Mouse (Mus musculus) right cerebral cortex, adult 2 months (tissue): ENCODE data around the gene Phldb3.
"Not testable (repeated sequence)": the region's sequence is repeated elsewhere in the genome, so short reads cannot be mapped to it uniquely, and the experiment has no call there.

Source experiments
- DNase-seq, 2 experiments: peaks; one replicate each; pipeline ENCODE4 v3.0.0; 2021 to 2022; ENCODE audit warnings: low spot score in 2 of 2

Phldb3 gene

GRCm38 (mm10) chr7:24594309-24594803 is 16.2 kb upstream of the Phldb3 start:
- DNase-seq = no peak

GRCm38 (mm10) chr7:24595464-24595863 is 15.1 kb upstream of the Phldb3 start:
- DNase-seq = no peak

GRCm38 (mm10) chr7:24598121-24598520 is 12.4 kb upstream of the Phldb3 start:
- no peak for DNase-seq

- no peak for DNase-seq
Measured at GRCm38 (mm10) chr7:24599211-24600067, 11.1 kb upstream of the Phldb3 start.

GRCm38 (mm10) chr7:24600941-24601597 is 9.5 kb upstream of the Phldb3 start:
- peak; percentile 97 to 99 for DNase-seq

GRCm38 (mm10) chr7:24605561-24605960 is 5.0 kb upstream of the Phldb3 start:
- DNase-seq = no peak

GRCm38 (mm10) chr7:24606046-24606445 is 4.5 kb upstream of the Phldb3 start:
- no peak for DNase-seq

GRCm38 (mm10) chr7:24608017-24608416 is 2.5 kb upstream of the Phldb3 start:
- DNase-seq = no peak

GRCm38 (mm10) chr7:24608561-24608960 is 2.0 kb upstream of the Phldb3 start:
- no peak for DNase-seq

GRCm38 (mm10) chr7:24610879-24611494 is 424 bp downstream of the Phldb3 start:
- DNase-seq = no peak

- no peak for DNase-seq
Measured at GRCm38 (mm10) chr7:24611709-24612108, 1.1 kb downstream of the Phldb3 start.

- DNase-seq = no peak
Measured at GRCm38 (mm10) chr7:24612308-24612910, 1.8 kb downstream of the Phldb3 start.

GRCm38 (mm10) chr7:24614816-24615215 is 4.3 kb downstream of the Phldb3 start:
- no peak for DNase-seq

GRCm38 (mm10) chr7:24617763-24618162 is 7.2 kb downstream of the Phldb3 start:
- DNase-seq = no peak

GRCm38 (mm10) chr7:24618374-24618773 is 7.8 kb downstream of the Phldb3 start:
- not testable (repeated sequence) for DNase-seq

- no peak for DNase-seq
Measured at GRCm38 (mm10) chr7:24619671-24620397, 9.3 kb downstream of the Phldb3 start.

- DNase-seq = no peak
Measured at GRCm38 (mm10) chr7:24621193-24621592, 10.6 kb downstream of the Phldb3 start.

- DNase-seq = no peak
Measured at GRCm38 (mm10) chr7:24622967-24623366, 12.4 kb downstream of the Phldb3 start.

GRCm38 (mm10) chr7:24628685-24629610 is 18.4 kb downstream of the Phldb3 start:
- DNase-seq = peak; percentile 12 to 28

- DNase-seq = no peak
Measured at GRCm38 (mm10) chr7:24629672-24630071, 19.1 kb downstream of the Phldb3 start.
